Mouse (Mus musculus): ENCODE measurements around the gene Usp15.

DNA sequence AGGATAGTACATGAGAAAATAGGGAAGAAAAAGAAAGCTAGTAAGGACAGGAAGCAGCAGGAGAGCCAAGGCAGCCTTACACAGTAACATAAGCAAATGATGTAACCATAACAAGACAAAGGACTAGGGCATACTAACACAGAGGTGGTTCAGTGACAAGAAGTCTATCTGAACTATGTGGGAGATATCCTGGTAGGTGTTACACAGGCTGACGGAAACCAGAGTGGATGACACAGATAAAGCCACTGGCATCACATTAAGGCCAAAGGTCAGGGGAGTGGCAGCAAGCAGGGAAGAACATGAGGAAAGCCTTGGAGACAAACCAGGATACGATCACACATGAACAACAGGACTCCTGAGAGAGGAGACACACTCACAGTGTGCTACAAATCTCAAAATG lies 124.8 kb downstream of the Usp15 start:
- TF ChIP-seq CTCF (IDR thresholded peaks at IDR 0.05; ENCODE audit: control insufficient read depth, insufficient read depth, insufficient replicate concordance, low read depth, low read length), result no peak
- no peak for TF ChIP-seq POLR2A (IDR thresholded peaks at IDR 0.05; ENCODE audit: control insufficient read depth, low read depth, low read length)
